Mouse (Mus musculus): ENCODE data around the gene Efcab6. TPM values are rescaled to one million over a fixed set of nuclear protein-coding genes. Genes with fewer than 3 reads are reported as not detected.
A peak's percentile ranks its signal among the peaks of the same experiment; 100 is the strongest.
"Not testable (repeated sequence)": the region's sequence is repeated elsewhere in the genome, so short reads cannot be mapped to it uniquely, and the experiment has no call there.

Gene Efcab6
- not detected in 2 replicates for polyA plus RNA-seq (2014; fragmentation: Nextera tagmentation; extraction: Ambion mirVana)

DNA sequence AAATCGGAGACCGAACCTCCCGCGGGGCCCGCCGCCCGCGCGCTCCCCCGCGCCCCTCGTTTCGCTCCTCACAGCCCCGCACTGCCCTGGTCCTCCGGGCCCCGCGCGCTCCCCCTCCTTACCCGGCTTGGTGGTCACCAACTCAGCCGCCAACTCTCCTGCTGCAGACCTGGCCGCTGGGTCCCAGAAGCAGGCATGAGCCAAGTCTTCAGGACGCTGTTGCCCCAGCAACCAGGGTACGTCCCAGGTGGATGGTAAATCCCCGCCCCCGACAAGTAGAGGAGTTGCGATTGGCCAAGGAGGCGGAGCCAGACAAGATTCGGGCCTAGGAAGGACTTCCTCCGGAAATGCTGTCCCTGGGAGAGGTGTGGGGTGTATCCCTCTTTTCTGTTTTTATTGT, at the start of gene Efcab6:
TSS of gene Efcab6 (minus strand) at position 240 of the 400 bp plus-strand sequence.
- Histone ChIP-seq H3K27me3 (replicated peaks; ENCODE audit: control insufficient read depth, insufficient read depth, low read length) (peaks cover 29% of the 10 kb centered on the region), H3K27ac (ENCODE audit: low read depth, low read length) (no peak within 1 kb of the TSS), H3K9ac (ENCODE audit: low read depth, low read length) (no peak within 1 kb of the TSS), H3K36me3 (ENCODE audit: control insufficient read depth, insufficient read depth, low read length) (no peaks in the 10 kb centered on the region), H3K4me1 (replicated peaks; ENCODE audit: control insufficient read depth, insufficient read depth, low read length) (no peaks in the 10 kb centered on the region), H3K4me3 (ENCODE audit: low read depth, low read length) (0 out of 2 replicates have a peak within 1 kb of the TSS, but pooled peaks have one; percentile 11), H3K9me3 (ENCODE audit: control insufficient read depth, low read length) (no peaks in the 10 kb centered on the region), H3K4me2 (peak within 1 kb of the TSS; percentile 43)
- DNase-seq (ENCODE audit: low spot score) (no peak), ATAC-seq (replicated peaks; ENCODE audit: low FRiP score) (no peak)
- WGBS: 8% methylated on average over 29 of the region's 29 CpGs

DNA sequence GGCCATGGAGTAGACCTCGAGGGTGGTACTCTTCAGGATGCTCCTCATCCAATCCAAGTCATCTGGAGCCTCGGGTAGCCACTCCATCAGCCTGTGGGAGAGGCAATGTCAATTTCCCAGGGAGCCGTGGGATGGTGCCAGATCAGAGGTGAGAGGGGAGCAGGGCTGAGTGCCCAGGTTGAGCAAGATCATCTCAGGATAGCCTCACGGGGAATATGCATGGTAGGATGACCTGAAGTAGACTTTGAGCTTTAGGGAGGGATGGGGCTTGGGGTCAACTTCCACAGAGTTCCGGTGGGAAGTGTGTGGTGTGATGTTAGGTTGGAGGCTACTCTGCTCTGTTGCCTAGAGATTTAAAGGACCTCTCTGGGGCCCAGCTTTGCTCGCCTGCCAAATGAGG, 48.7 kb upstream of the Efcab6 start:
- Histone ChIP-seq H3K36me3 (ENCODE audit: control insufficient read depth, insufficient read depth, low read length) (no peaks in the 10 kb centered on the region), H3K9me3 (ENCODE audit: control insufficient read depth, low read length) (no peaks in the 10 kb centered on the region), H3K4me1 (replicated peaks; ENCODE audit: control insufficient read depth, insufficient read depth, low read length) (no peaks in the 10 kb centered on the region), H3K27ac (ENCODE audit: low read depth, low read length) (no peak overlapping the region), H3K4me3 (ENCODE audit: low read depth, low read length) (no peak overlapping the region), H3K9ac (ENCODE audit: low read depth, low read length) (no peak overlapping the region), H3K27me3 (replicated peaks; ENCODE audit: control insufficient read depth, insufficient read depth, low read length) (no peaks in the 10 kb centered on the region), H3K4me2 (no peak overlapping the region)
- DNase-seq (ENCODE audit: low spot score): no peak
- ATAC-seq (replicated peaks; ENCODE audit: low FRiP score): no peak
- WGBS: 59% methylated on average over 6 of the region's 6 CpGs

DNA sequence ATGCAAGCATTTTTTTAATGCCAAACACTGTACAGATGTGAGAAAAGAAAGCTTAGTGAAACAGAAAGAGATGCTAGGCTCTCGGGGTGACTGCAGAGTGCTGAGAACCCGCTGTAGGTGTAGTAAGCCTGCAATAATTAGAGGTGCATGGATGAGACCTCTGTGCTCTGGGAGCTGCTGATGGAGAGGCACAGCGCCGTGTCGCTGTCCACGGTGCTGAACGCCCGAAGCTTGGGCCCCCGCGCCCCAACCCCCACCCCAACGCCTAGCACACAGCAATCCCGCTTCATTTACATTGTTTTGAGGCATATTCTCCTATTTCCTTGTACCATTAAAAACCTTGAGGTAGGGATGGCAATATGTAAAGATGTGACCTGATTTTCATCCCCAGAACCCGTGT, 43.7 kb upstream of the Efcab6 start:
- Histone ChIP-seq H3K4me3 (ENCODE audit: low read depth, low read length) (no peak overlapping the region), H3K9ac (ENCODE audit: low read depth, low read length) (no peak overlapping the region), H3K4me2 (no peak overlapping the region), H3K4me1 (replicated peaks; ENCODE audit: control insufficient read depth, insufficient read depth, low read length) (0 out of 2 replicates have a peak, but pooled peaks cover 3% of the 10 kb centered on the region), H3K36me3 (ENCODE audit: control insufficient read depth, insufficient read depth, low read length) (no peaks in the 10 kb centered on the region), H3K9me3 (ENCODE audit: control insufficient read depth, low read length) (no peaks in the 10 kb centered on the region), H3K27me3 (replicated peaks; ENCODE audit: control insufficient read depth, insufficient read depth, low read length) (peaks cover 30% of the 10 kb centered on the region), H3K27ac (ENCODE audit: low read depth, low read length) (no peak overlapping the region)
- WGBS: 7% methylated on average over 13 of the region's 13 CpGs
- peak; percentile 54 for DNase-seq (ENCODE audit: low spot score)
- ATAC-seq (replicated peaks; ENCODE audit: low FRiP score): no peak

DNA sequence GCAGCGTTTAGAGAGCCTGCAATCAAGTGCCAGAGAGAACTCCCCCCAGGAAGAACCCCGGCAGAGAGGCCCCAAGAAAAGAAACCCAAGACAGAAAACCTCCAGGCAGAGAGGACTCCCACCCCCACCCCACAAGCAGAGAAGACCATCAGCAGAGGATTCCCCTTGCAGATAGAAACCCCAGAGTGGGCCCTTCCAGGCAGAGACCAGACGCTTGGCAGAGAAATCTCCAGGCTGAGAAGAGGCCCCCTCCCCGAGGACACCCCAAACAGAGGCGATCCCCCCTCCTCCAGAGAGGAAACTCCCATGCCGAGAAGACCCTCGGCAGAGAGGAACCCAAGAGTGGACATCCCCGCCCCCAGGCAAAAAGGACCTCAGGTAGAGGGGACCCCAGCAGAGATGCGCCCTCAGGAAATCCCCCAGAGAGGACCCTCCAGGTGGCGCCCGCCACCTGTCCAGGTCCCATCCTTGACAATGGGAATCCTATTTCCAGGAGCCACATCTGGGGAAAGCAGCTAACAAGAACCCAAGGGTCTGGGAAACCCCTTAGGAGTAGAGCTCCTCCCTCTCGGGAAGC, 40.8 kb upstream of the Efcab6 start:
- ATAC-seq (replicated peaks; ENCODE audit: low FRiP score): no peak
- WGBS: 10% methylated on average over 12 of the region's 12 CpGs
- H3K9me3 ChIP-seq (ENCODE audit: control insufficient read depth, low read length): no peaks in the 10 kb centered on the region
- 0 out of 2 replicates have a peak, but pooled peaks cover 3% of the 10 kb centered on the region for H3K4me1 ChIP-seq (replicated peaks; ENCODE audit: control insufficient read depth, insufficient read depth, low read length)
- peaks cover 31% of the 10 kb centered on the region for H3K27me3 ChIP-seq (replicated peaks; ENCODE audit: control insufficient read depth, insufficient read depth, low read length)
- DNase-seq (ENCODE audit: low spot score): no peak
- H3K4me2 ChIP-seq: peak overlapping the region; percentile 81
- no peak overlapping the region for H3K9ac ChIP-seq (ENCODE audit: low read depth, low read length)
- H3K27ac ChIP-seq (ENCODE audit: low read depth, low read length): no peak overlapping the region
- no peaks in the 10 kb centered on the region for H3K36me3 ChIP-seq (ENCODE audit: control insufficient read depth, insufficient read depth, low read length)
- peak overlapping the region; percentile 52 for H3K4me3 ChIP-seq (ENCODE audit: low read depth, low read length)

DNA sequence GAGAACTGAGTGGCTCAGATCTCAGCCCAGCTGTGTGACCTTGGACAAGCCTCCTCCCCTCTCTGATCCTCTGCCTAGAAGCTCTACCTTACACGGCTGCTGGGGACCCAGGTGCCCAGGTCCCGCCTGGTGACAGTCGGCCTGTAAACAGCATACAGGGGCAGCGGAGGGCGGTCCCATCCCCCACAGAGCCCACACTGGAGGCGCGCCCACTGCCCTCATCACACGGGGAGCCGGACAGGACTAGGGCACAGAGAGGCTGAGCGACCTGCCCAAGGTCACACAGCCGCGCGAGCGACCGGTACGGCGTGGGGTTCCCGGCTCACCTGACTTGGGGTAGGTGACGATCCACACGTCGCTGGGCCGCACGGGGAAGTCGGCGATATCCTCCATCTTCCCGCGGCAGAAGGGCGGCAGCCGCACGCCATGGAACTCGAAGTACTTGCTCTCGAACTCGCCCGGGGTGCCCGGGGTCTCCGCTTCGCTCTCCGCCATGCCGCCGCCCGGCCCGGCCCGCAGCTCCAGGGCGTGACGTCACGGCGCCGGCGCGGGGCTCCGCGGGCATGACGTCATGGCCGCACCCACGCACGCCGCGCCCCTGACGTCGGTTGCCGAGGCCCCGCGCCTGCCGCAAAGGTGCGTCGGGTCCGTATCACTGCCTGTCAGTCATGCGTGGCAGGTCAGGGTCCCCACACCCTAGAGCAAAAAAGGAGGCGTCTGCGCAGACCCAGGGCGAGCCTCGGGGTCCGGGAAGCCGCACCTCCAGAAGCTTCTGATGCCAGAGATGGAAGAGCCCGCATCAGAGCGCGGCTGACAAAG, 40.1 kb upstream of the Efcab6 start, which contains the start of gene Sult4a1:
TSS of gene Sult4a1 (minus strand) at position 650 of the 819 bp plus-strand sequence.
- Histone ChIP-seq H3K9me3 (ENCODE audit: control insufficient read depth, low read length) (no peaks in the 10 kb centered on the region), H3K27me3 (replicated peaks; ENCODE audit: control insufficient read depth, insufficient read depth, low read length) (peaks cover 31% of the 10 kb centered on the region), H3K4me3 (ENCODE audit: low read depth, low read length) (peak within 1 kb of the TSS; percentile 52), H3K4me1 (replicated peaks; ENCODE audit: control insufficient read depth, insufficient read depth, low read length) (0 out of 2 replicates have a peak, but pooled peaks cover 3% of the 10 kb centered on the region), H3K9ac (ENCODE audit: low read depth, low read length) (no peak within 1 kb of the TSS), H3K27ac (ENCODE audit: low read depth, low read length) (no peak within 1 kb of the TSS), H3K4me2 (peak within 1 kb of the TSS; percentile 81), H3K36me3 (ENCODE audit: control insufficient read depth, insufficient read depth, low read length) (no peaks in the 10 kb centered on the region)
- no peak for DNase-seq (ENCODE audit: low spot score)
- no peak for ATAC-seq (replicated peaks; ENCODE audit: low FRiP score)
- 3% methylated on average over 77 of the region's 77 CpGs for WGBS

DNA sequence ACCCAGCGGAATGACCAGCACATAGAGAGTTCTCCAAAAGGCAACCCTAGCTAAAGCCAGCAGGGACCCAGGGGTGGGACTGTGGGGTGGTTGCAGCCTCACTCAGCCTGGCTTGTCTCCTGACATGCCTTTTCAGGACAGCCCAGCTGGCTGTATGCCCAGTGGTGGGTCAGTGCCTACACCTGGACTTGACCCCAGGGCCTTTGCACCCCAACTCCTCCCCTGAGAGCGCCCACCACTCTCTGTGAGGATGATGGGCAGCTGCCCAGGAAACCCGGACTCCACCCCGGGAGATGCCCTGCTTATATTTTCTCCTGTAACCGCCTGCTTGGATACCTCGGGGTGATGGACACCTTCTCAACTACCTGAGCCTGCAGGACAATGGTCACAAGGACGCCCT, 39.4 kb upstream of the Efcab6 start:
- peaks cover 31% of the 10 kb centered on the region for H3K27me3 ChIP-seq (replicated peaks; ENCODE audit: control insufficient read depth, insufficient read depth, low read length)
- DNase-seq (ENCODE audit: low spot score): no peak
- no peak overlapping the region for H3K4me2 ChIP-seq
- 0 out of 2 replicates have a peak, but pooled peaks cover 3% of the 10 kb centered on the region for H3K4me1 ChIP-seq (replicated peaks; ENCODE audit: control insufficient read depth, insufficient read depth, low read length)
- H3K9ac ChIP-seq (ENCODE audit: low read depth, low read length): no peak overlapping the region
- no peak for ATAC-seq (replicated peaks; ENCODE audit: low FRiP score)
- 76% methylated on average over 7 of the region's 7 CpGs for WGBS
- H3K36me3 ChIP-seq (ENCODE audit: control insufficient read depth, insufficient read depth, low read length): no peaks in the 10 kb centered on the region
- H3K4me3 ChIP-seq (ENCODE audit: low read depth, low read length): no peak overlapping the region
- no peaks in the 10 kb centered on the region for H3K9me3 ChIP-seq (ENCODE audit: control insufficient read depth, low read length)
- H3K27ac ChIP-seq (ENCODE audit: low read depth, low read length): no peak overlapping the region

DNA sequence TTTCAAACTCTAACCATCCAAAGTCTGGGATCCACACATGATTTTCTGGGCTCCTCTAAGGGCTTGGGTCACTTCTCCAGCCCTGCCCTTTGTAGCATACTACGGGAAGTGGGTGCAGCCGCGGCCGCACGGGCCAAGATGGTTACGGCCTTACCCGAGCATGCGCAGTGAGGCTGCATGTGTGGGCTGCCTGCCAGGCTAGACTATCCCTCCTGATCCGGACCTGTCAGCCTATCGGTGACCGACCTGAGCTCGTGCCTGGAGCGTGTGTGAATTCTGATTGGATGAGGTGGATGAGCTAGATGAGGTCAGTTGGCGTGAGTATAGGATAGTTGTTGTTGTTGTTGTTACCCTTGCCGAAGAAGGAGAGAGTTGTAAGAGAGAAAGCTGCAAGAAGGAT, 32.4 kb upstream of the Efcab6 start:
- DNase-seq (ENCODE audit: low spot score); H3K9me3 ChIP-seq (ENCODE audit: control insufficient read depth, low read length); H3K4me3 ChIP-seq (ENCODE audit: low read depth, low read length); H3K4me2 ChIP-seq; H3K4me1 ChIP-seq (replicated peaks; ENCODE audit: control insufficient read depth, insufficient read depth, low read length); H3K27me3 ChIP-seq (replicated peaks; ENCODE audit: control insufficient read depth, insufficient read depth, low read length); H3K9ac ChIP-seq (ENCODE audit: low read depth, low read length); H3K36me3 ChIP-seq (ENCODE audit: control insufficient read depth, insufficient read depth, low read length); ATAC-seq (replicated peaks; ENCODE audit: low FRiP score); H3K27ac ChIP-seq (ENCODE audit: low read depth, low read length): not testable (repeated sequence)
- WGBS: 68% methylated on average over 15 of the region's 15 CpGs

DNA sequence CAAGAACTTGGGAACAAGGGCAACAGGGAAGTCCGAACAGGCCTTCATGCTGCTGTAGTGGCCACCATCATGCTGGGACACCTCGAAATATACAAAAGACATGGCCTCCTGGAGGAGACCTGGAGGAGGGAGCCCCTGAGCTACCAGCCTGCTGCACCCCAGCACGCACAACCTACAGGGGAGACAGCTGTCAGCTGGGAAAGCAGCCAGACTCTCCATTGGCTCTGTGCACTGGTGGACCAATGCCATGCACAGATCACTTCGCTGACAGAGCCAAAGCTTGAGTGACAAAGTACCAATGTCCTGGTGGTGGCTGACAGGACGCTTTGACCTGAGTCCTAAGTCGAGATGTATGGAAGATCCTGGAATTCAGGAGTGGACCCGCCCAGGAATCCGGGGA, 30.9 kb upstream of the Efcab6 start:
- DNase-seq (ENCODE audit: low spot score) (no peak), ATAC-seq (replicated peaks; ENCODE audit: low FRiP score) (no peak)
- Histone ChIP-seq H3K36me3 (ENCODE audit: control insufficient read depth, insufficient read depth, low read length) (no peaks in the 10 kb centered on the region), H3K27me3 (replicated peaks; ENCODE audit: control insufficient read depth, insufficient read depth, low read length) (no peaks in the 10 kb centered on the region), H3K4me3 (ENCODE audit: low read depth, low read length) (no peak overlapping the region), H3K9me3 (ENCODE audit: control insufficient read depth, low read length) (no peaks in the 10 kb centered on the region), H3K9ac (ENCODE audit: low read depth, low read length) (no peak overlapping the region), H3K4me2 (no peak overlapping the region), H3K4me1 (replicated peaks; ENCODE audit: control insufficient read depth, insufficient read depth, low read length) (no peaks in the 10 kb centered on the region), H3K27ac (ENCODE audit: low read depth, low read length) (no peak overlapping the region)
- 77% methylated on average over 8 of the region's 8 CpGs for WGBS
